Mouse (Mus musculus): ENCODE data around the gene Rras2. TPM values are rescaled to one million over a fixed set of nuclear protein-coding genes. Genes with fewer than 3 reads are reported as not detected.

Gene Rras2
- polyA plus RNA-seq, 1 experiment: not detected

DNA sequence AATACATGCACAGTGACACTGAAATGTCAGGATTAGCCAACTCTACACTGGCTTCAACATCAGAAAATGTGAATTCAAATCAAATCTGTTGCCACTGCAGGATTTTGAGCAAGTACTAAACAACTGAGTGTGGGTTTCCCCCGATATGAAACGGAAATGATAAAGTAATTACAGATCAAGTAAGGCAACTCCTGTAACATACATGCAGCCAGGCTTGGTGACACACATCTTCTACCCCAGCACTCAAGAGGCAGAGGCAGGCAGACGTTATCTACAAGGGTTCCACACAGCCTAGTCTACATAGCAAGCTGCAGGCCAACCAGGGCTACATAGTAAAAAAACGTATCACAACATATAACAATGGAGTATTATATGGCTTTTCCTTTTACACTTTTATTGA is 14.4 kb downstream of the Rras2 start:
- WGBS: 88% methylated on average over 4 of the region's 4 CpGs
- Histone ChIP-seq H3K27ac (ENCODE audit: insufficient read depth, low read depth, low read length) (no peak overlapping the region), H3K4me3 (ENCODE audit: insufficient read depth, low read depth, low read length) (no peak overlapping the region), H3K4me1 (ENCODE audit: control insufficient read depth, insufficient read depth, low read length) (peaks cover 2% of the 10 kb centered on the region; the same call in 1 of the 2 replicates)
- TF ChIP-seq POLR2A (IDR thresholded peaks at IDR 0.05; ENCODE audit: insufficient read depth, low read depth, low read length) (no peak), CTCF (IDR thresholded peaks at IDR 0.05; ENCODE audit: insufficient read depth, low read depth, low read length) (no peak)

DNA sequence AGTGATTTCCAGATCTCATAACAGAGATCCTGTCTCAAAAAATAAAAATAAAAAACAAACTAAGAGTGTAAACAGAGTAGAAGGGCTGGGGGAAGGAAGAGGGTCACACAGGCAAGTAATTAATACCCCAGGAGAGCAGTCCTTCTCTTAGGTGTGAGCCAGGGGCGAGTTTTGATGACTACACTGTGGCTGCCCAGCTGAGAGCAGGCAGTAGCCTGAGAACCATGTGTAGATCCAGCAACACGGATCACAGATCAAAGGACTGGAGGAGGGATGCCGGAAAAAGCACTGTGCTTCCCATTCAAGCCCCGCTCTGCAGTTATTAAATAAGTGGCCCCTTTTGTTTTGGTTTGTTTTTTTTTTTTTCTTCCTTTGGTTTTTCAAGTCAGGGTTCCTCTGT is 15.0 kb downstream of the Rras2 start:
- no peak overlapping the region for H3K27ac ChIP-seq (ENCODE audit: insufficient read depth, low read depth, low read length)
- H3K4me3 ChIP-seq (ENCODE audit: insufficient read depth, low read depth, low read length): no peak overlapping the region
- WGBS: 76% methylated on average over 4 of the region's 4 CpGs
- TF ChIP-seq CTCF (IDR thresholded peaks at IDR 0.05; ENCODE audit: insufficient read depth, low read depth, low read length) (no peak), POLR2A (IDR thresholded peaks at IDR 0.05; ENCODE audit: insufficient read depth, low read depth, low read length) (no peak)
- H3K4me1 ChIP-seq (ENCODE audit: control insufficient read depth, insufficient read depth, low read length): peaks cover 2% of the 10 kb centered on the region; the same call in 1 of the 2 replicates

DNA sequence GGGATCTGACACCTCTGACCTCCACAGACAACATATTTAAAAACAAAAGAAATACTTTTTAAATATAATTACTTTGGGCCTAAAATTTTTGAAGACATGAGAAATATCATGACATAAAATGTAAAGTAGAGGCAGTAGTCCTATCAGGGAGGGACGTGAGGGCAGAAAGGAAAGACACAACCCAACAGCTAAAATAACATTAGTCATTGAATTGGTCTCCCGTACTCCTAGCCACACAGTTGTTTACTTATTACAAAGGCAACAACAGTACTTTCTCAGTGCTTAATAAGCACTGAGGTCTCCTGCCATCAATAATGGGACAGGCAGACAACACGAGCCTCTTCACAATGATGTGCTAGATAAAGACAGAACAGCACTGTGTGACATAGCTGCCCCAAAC is 16.2 kb downstream of the Rras2 start:
- Histone ChIP-seq H3K4me1 (ENCODE audit: control insufficient read depth, insufficient read depth, low read length) (peaks cover 2% of the 10 kb centered on the region; the same call in 1 of the 2 replicates), H3K27ac (ENCODE audit: insufficient read depth, low read depth, low read length) (no peak overlapping the region), H3K4me3 (ENCODE audit: insufficient read depth, low read depth, low read length) (no peak overlapping the region)
- 41% methylated on average over 3 of the region's 3 CpGs for WGBS
- TF ChIP-seq CTCF (IDR thresholded peaks at IDR 0.05; ENCODE audit: insufficient read depth, low read depth, low read length): no peak
- TF ChIP-seq POLR2A (IDR thresholded peaks at IDR 0.05; ENCODE audit: insufficient read depth, low read depth, low read length): no peak

DNA sequence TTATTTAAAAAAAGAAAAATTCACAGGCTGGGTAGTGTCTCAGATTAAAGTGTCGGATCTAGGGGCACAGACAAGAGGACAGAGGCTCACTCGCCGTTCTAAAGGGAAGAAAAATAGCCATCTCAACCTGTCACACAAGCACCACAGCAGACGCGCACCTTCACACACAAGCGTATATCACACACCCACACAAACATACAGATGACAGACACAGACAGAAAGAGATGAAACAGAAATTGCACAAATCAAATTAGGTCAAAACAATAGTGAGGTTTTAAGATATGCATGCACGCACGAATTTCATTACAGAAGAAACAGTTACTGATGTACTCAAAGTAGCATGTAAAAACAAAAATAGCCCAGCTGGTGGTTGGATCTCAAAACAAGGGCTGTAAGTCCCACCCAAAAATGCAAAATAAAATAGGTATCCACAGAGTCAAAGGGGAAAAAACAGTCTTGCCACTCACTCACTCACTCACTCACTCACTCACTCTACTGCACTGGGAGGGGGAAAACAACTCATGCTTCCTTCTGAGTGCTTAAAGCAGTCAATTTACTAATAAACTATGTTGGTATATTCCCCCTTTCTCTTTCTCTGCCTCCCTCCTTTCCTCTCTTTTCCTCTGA is 23.9 kb downstream of the Rras2 start:
- TF ChIP-seq CTCF (IDR thresholded peaks at IDR 0.05; ENCODE audit: insufficient read depth, low read depth, low read length) (no peak), POLR2A (IDR thresholded peaks at IDR 0.05; ENCODE audit: insufficient read depth, low read depth, low read length) (no peak)
- Histone ChIP-seq H3K27ac (ENCODE audit: insufficient read depth, low read depth, low read length) (no peak overlapping the region), H3K4me1 (ENCODE audit: control insufficient read depth, insufficient read depth, low read length) (no peaks in the 10 kb centered on the region), H3K4me3 (ENCODE audit: insufficient read depth, low read depth, low read length) (no peak overlapping the region)
- WGBS: 78% methylated on average over 8 of the region's 8 CpGs

DNA sequence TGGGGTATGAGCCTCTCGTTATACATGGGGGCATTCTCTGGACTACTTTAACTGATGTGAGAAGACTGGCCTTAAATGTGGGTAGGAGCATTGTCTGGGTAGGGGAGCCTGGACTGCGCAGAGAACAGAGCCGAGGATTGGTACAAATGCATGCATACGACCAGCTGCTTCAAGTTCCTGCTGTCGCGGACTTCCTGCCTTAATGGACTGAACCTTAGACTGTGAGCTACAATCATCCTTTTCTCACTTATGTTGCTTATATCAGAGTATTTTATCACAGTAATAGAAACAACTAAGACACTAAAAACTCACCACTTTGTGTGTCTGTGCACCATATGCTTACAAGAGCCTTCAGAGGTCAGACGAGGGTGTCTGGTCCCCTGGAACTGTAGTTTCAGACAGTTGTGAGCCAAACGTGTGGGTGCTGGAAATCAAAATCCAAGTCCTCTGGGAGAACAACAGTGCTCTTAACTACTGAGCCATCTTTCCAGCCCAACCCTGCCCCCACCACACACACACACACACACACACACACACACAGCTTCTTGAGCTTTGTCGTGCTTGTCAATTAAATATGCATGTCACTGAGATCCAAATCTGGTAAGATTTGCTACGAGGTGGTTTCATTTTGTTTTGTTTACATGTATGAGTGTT is 26.6 kb downstream of the Rras2 start:
- Histone ChIP-seq H3K27ac (ENCODE audit: insufficient read depth, low read depth, low read length) (no peak overlapping the region), H3K4me1 (ENCODE audit: control insufficient read depth, insufficient read depth, low read length) (peaks cover 12% of the 10 kb centered on the region), H3K4me3 (ENCODE audit: insufficient read depth, low read depth, low read length) (no peak overlapping the region)
- WGBS: 86% methylated on average over 10 of the region's 10 CpGs
- TF ChIP-seq POLR2A (IDR thresholded peaks at IDR 0.05; ENCODE audit: insufficient read depth, low read depth, low read length): no peak
- no peak for TF ChIP-seq CTCF (IDR thresholded peaks at IDR 0.05; ENCODE audit: insufficient read depth, low read depth, low read length)

DNA sequence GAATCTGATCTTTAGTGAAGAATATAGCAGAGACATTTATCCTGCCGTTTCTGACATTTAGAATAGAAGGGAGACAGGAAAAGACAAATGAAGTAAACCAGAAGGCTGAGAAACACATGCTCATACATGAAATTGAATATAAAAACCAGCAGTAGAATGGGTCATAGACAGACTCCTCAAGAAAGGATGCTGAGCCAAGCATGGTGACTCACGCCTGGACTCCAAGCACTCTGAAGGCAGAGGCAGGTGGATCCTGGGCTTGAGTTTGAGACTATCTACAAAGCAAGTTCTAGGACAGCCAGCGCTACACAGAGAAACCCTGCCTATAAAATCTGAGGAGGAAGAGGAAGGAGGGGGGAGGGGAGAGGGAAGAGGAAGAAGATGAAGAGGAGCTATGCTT is 27.4 kb downstream of the Rras2 start:
- peaks cover 16% of the 10 kb centered on the region for H3K4me1 ChIP-seq (ENCODE audit: control insufficient read depth, insufficient read depth, low read length)
- H3K4me3 ChIP-seq (ENCODE audit: insufficient read depth, low read depth, low read length): no peak overlapping the region
- H3K27ac ChIP-seq (ENCODE audit: insufficient read depth, low read depth, low read length): no peak overlapping the region
- no peak for TF ChIP-seq POLR2A (IDR thresholded peaks at IDR 0.05; ENCODE audit: insufficient read depth, low read depth, low read length)
- no peak for TF ChIP-seq CTCF (IDR thresholded peaks at IDR 0.05; ENCODE audit: insufficient read depth, low read depth, low read length)
- WGBS: 89% methylated on average over 3 of the region's 3 CpGs

DNA sequence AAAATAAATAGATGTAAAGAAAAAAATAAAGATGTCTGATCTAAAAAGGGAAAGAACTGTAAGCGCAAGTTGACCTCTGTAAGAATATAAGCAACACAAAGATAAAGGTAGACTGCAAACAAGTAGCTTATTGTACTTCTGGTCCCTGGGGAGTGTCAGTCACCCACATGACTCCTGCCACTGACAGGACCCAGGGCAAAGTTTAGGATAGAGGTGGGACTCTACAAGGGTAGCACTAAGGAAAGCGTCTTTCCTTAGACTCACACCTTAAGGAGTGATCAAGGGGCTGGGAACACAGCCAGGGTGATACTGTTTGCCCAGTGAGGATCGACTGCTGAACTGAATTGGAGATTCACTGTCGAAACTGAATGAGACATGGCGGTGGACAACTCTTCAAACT is 28.7 kb downstream of the Rras2 start:
- no peak overlapping the region for H3K4me3 ChIP-seq (ENCODE audit: insufficient read depth, low read depth, low read length)
- WGBS: 75% methylated on average over 5 of the region's 5 CpGs
- H3K4me1 ChIP-seq (ENCODE audit: control insufficient read depth, insufficient read depth, low read length): peaks cover 17% of the 10 kb centered on the region
- H3K27ac ChIP-seq (ENCODE audit: insufficient read depth, low read depth, low read length): no peak overlapping the region
- TF ChIP-seq POLR2A (IDR thresholded peaks at IDR 0.05; ENCODE audit: insufficient read depth, low read depth, low read length) (no peak), CTCF (IDR thresholded peaks at IDR 0.05; ENCODE audit: insufficient read depth, low read depth, low read length) (no peak)

DNA sequence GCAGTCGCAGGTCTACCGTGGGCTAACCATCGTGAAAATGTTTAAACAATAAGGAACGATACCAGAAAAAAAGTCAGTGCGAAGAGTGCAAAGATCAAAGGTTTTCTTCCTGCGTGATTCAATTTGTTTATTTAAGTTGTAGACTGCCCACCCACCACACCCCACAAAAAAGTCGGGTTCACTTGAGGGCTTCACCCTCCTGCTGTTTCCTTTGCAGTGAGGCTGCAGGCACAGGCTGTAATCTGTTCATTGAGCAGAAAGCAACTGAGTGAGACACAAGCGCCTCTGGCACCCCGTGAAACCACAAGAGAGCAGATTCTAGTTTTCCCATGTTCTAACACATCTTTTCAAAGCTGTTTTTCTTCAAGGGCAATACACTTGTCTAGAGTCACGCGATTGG is 29.6 kb downstream of the Rras2 start:
- H3K4me3 ChIP-seq (ENCODE audit: insufficient read depth, low read depth, low read length): peak overlapping the region; percentile 7; the same call in 1 of the 2 replicates
- 19% methylated on average over 11 of the region's 11 CpGs for WGBS
- peaks cover 19% of the 10 kb centered on the region for H3K4me1 ChIP-seq (ENCODE audit: control insufficient read depth, insufficient read depth, low read length)
- no peak overlapping the region for H3K27ac ChIP-seq (ENCODE audit: insufficient read depth, low read depth, low read length)
- TF ChIP-seq POLR2A (IDR thresholded peaks at IDR 0.05; ENCODE audit: insufficient read depth, low read depth, low read length) (no peak), CTCF (IDR thresholded peaks at IDR 0.05; ENCODE audit: insufficient read depth, low read depth, low read length) (no peak)

DNA sequence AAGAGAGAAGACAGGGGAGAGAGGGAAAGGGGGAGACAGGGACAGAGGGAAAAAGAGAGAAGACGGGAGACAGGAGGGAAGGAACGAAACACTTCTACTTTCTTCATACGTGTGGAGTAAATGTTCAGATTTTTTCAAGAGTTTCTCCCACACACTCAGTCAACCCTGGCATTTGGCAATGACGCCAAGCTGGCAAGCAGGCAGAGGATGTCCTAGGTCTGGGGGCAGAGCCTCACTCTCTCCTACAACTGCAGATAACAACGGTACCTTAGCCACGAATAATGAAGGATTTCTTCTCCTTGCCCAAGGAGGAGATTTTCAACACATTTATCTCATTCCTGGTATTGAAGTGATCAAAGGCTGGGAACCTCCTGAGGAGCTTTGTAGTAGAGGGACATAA is 30.2 kb downstream of the Rras2 start:
- Histone ChIP-seq H3K4me1 (ENCODE audit: control insufficient read depth, insufficient read depth, low read length) (peaks cover 20% of the 10 kb centered on the region), H3K27ac (ENCODE audit: insufficient read depth, low read depth, low read length) (no peak overlapping the region), H3K4me3 (ENCODE audit: insufficient read depth, low read depth, low read length) (no peak overlapping the region)
- TF ChIP-seq POLR2A (IDR thresholded peaks at IDR 0.05; ENCODE audit: insufficient read depth, low read depth, low read length): no peak
- TF ChIP-seq CTCF (IDR thresholded peaks at IDR 0.05; ENCODE audit: insufficient read depth, low read depth, low read length): no peak
- WGBS: 39% methylated on average over 6 of the region's 6 CpGs

Data from olfactory bulb, adult 2 months (tissue).